Mouse (Mus musculus): ENCODE results near the gene Olfr1417. TPM values are rescaled to one million over a fixed set of nuclear protein-coding genes. Genes with fewer than 3 reads are reported as not detected.

Gene Olfr1417
- polyA plus RNA-seq (2012; ENCODE audit: low replicate concordance) = not detected in 2 replicates

GRCm38 (mm10) chr19:11839119-11839518 lies at the start of gene Olfr1417:
Gene Olfr1417, minus strand, starts transcription at chr19:11839219.

GRCm38 (mm10) chr19:11886265-11886664 lies 47.2 kb upstream of the Olfr1417 start, which contains the start of gene Olfr1420:
Gene Olfr1420, plus strand, starts transcription at chr19:11886565.

GRCm38 (mm10) chr19:11875006-11875405 lies 36.0 kb upstream of the Olfr1417 start, which contains the start of gene Olfr1419:
Gene Olfr1419, minus strand, starts transcription at chr19:11875106.

GRCm38 (mm10) chr19:11860966-11861365 lies 21.9 kb upstream of the Olfr1417 start, which contains the start of gene Olfr1418:
Gene Olfr1418, minus strand, starts transcription at chr19:11861066.

GRCm38 (mm10) chr19:11819143-11819700 lies 19.8 kb downstream of the Olfr1417 start, which contains the start of gene Stx3:
Gene Stx3, minus strand, starts transcription at chr19:11819403.

Other genes with a start within 250 kb of the Olfr1417 start
- gene Ms4a6d, start 234.4 kb downstream of the Olfr1417 start, polyA plus RNA-seq (2012; ENCODE audit: low replicate concordance) = 2.6 and 2.9 TPM in 2 replicates
- gene Ms4a2, start 215.5 kb downstream of the Olfr1417 start, polyA plus RNA-seq (2012; ENCODE audit: low replicate concordance) = 0.08 and 0.22 TPM in 2 replicates
- 0.11 TPM in 1 of 2 replicates, not detected in the other for gene Ms4a3, start 198.4 kb downstream of the Olfr1417 start, polyA plus RNA-seq (2012; ENCODE audit: low replicate concordance)
- not detected in 2 replicates for gene Oosp2, start 178.7 kb downstream of the Olfr1417 start, polyA plus RNA-seq (2012; ENCODE audit: low replicate concordance)
- gene Oosp1, start 148.1 kb downstream of the Olfr1417 start, polyA plus RNA-seq (2012; ENCODE audit: low replicate concordance) = 0.17 and 0.20 TPM in 2 replicates
- not detected in 2 replicates for gene Oosp3, start 142.2 kb downstream of the Olfr1417 start, polyA plus RNA-seq (2012; ENCODE audit: low replicate concordance)
- not detected in 2 replicates for gene Gif, start 91.7 kb downstream of the Olfr1417 start, polyA plus RNA-seq (2012; ENCODE audit: low replicate concordance)
- 0.78 and 12.6 TPM in 2 replicates for gene Mrpl16, start 68.8 kb downstream of the Olfr1417 start, polyA plus RNA-seq (2012; ENCODE audit: low replicate concordance)
- 3.0 and 10.9 TPM in 2 replicates for gene Stx3, start 19.8 kb downstream of the Olfr1417 start, polyA plus RNA-seq (2012; ENCODE audit: low replicate concordance)
- gene Olfr1418, start 21.8 kb upstream of the Olfr1417 start, polyA plus RNA-seq (2012; ENCODE audit: low replicate concordance) = not detected in 2 replicates
- not detected in 2 replicates for gene Olfr1419, start 35.9 kb upstream of the Olfr1417 start, polyA plus RNA-seq (2012; ENCODE audit: low replicate concordance)
- not detected in 2 replicates for gene Olfr1420, start 47.3 kb upstream of the Olfr1417 start, polyA plus RNA-seq (2012; ENCODE audit: low replicate concordance)
- gene Patl1, start 73.2 kb upstream of the Olfr1417 start, polyA plus RNA-seq (2012; ENCODE audit: low replicate concordance) = 10.1 and 15.0 TPM in 2 replicates
- gene Osbp, start 126.7 kb upstream of the Olfr1417 start, polyA plus RNA-seq (2012; ENCODE audit: low replicate concordance) = 7.2 and 10.9 TPM in 2 replicates
- 0.02 TPM in 1 of 2 replicates, not detected in the other for gene Olfr1423, start 202.1 kb upstream of the Olfr1417 start, polyA plus RNA-seq (2012; ENCODE audit: low replicate concordance)
- not detected in 2 replicates for gene Olfr1424, start 223.5 kb upstream of the Olfr1417 start, polyA plus RNA-seq (2012; ENCODE audit: low replicate concordance)
- 0.20 TPM in 1 of 2 replicates, not detected in the other for gene Olfr1425, start 238.5 kb upstream of the Olfr1417 start, polyA plus RNA-seq (2012; ENCODE audit: low replicate concordance)

Measured in hematopoietic multipotent progenitor cell, adult 10-12 weeks (in vitro differentiated cells).